Mouse (Mus musculus) kidney, postnatal 0 days (tissue): ENCODE measurements around the gene Olfr51. TPM values are rescaled to one million over a fixed set of nuclear protein-coding genes. Genes with fewer than 3 reads are reported as not detected.
A peak's percentile ranks its signal among the peaks of the same experiment; 100 is the strongest.
"Not testable (repeated sequence)": the region's sequence is repeated elsewhere in the genome, so short reads cannot be mapped to it uniquely, and the experiment has no call there.

Source experiments
- ATAC-seq: fragments of 200-750 bp; cut with Nextera tagmentation; replicated peaks from 2 replicates; pipeline ENCODE4 v1.8.0; 2017; ENCODE audit warnings: low read depth, moderate number of reproducible peaks, moderate TSS enrichment, moderate library complexity; ENCODE audit not compliant: low FRiP score
- DNase-seq: peaks from one replicate; pipeline ENCODE4 v3.0.0-alpha.2; 2016; ENCODE audit warnings: low spot score
- H3K27ac ChIP-seq: fragments of 300-500 bp; sonication (generic); 2 replicates; pipeline ENCODE4 v1.5.1; 2014; ENCODE audit warnings: mild to moderate bottlenecking
- H3K27me3 ChIP-seq: fragments of 300-500 bp; sonication (generic); 2 replicates; pipeline ENCODE4 v1.6.1; 2014; ENCODE audit warnings: low read length, mixed read lengths; ENCODE audit not compliant: insufficient read depth
- H3K36me3 ChIP-seq: fragments of 300-500 bp; sonication (generic); 2 replicates; pipeline ENCODE4 v1.6.1; 2014; ENCODE audit warnings: low read length, mixed read lengths; ENCODE audit not compliant: insufficient read depth
- H3K4me1 ChIP-seq: fragments of 300-500 bp; sonication (generic); replicated peaks from 2 replicates; pipeline ENCODE4 v1.6.1; 2014; ENCODE audit warnings: antibody characterized with exemption, low read length, mixed read lengths; ENCODE audit not compliant: insufficient read depth
- H3K4me2 ChIP-seq: fragments of 300-500 bp; sonication (generic); 2 replicates; pipeline ENCODE4 v1.6.1; 2014; ENCODE audit warnings: mild to moderate bottlenecking, low read length, moderate library complexity, mixed read lengths
- H3K4me3 ChIP-seq: fragments of 300-500 bp; sonication (generic); replicated peaks from 2 replicates; pipeline ENCODE4 v1.5.1; 2014; ENCODE audit warnings: low read depth, low read length
- H3K9ac ChIP-seq: fragments of 300-500 bp; sonication (generic); 2 replicates; pipeline ENCODE4 v1.6.1; 2014; ENCODE audit warnings: low read depth, low read length
- H3K9me3 ChIP-seq: fragments of 300-500 bp; sonication (generic); replicated peaks from 2 replicates; pipeline ENCODE4 v1.6.1; 2016; ENCODE audit warnings: low read length, inconsistent platforms, mixed read lengths
- CTCF ChIP-seq: IDR thresholded peaks from 2 replicates; pipeline ENCODE4 v1.5.1; 2016; ENCODE audit warnings: antibody characterized with exemption, low read depth, mild to moderate bottlenecking, moderate library complexity
- WGBS: fragments of 180-500 bp; shearing (Covaris S2); extraction: QIAGEN DNeasy Blood & Tissue Kit; methylation state at CpG from one replicate; pipeline ENCODE4 v1.1.7; 2014; 5-methylcytosine and 5-hydroxymethylcytosine counted together
- polyA plus RNA-seq: library from polyadenylated mRNA; unstranded; fragments of >200 nt; fragmentation: Nextera tagmentation; extraction: Ambion mirVana; gene quantifications from 2 replicates; pipeline ENCODE4 v1.2.1, GENCODE M21; 2015

The Olfr51 gene
- polyA plus RNA-seq, 1 experiment from 2014 or later: not detected

- Histone ChIP-seq H3K27me3 (no peaks in the 10 kb centered on the region), H3K9me3 (no peaks in the 10 kb centered on the region), H3K27ac (no peak within 1 kb of the TSS), H3K36me3 (no peaks in the 10 kb centered on the region), H3K9ac (no peak within 1 kb of the TSS), H3K4me1 (no peaks in the 10 kb centered on the region), H3K4me2 (no peak within 1 kb of the TSS), H3K4me3 (no peak within 1 kb of the TSS)
- ATAC-seq: no peak
- WGBS: 67% methylated on average over 1 of the region's 1 CpGs
- DNase-seq: no peak
- no peak for TF ChIP-seq CTCF
Measured at GRCm38 (mm10) chr11:51013936-51014335, 10.5 kb downstream of the Olfr51 start, which contains the start of gene Olfr54. Gene Olfr54 (plus strand): TSS chr11:51014236.

- Histone ChIP-seq H3K4me2 (no peak overlapping the region), H3K36me3 (no peaks in the 10 kb centered on the region), H3K4me1 (no peaks in the 10 kb centered on the region), H3K4me3 (no peak overlapping the region), H3K9ac (no peak overlapping the region), H3K27ac (no peak overlapping the region), H3K9me3 (no peaks in the 10 kb centered on the region), H3K27me3 (no peaks in the 10 kb centered on the region)
- DNase-seq: no peak
- TF ChIP-seq CTCF: no peak
- no peak for ATAC-seq
- WGBS: 50% methylated on average over 2 of the region's 2 CpGs
Measured at GRCm38 (mm10) chr11:51016341-51016740, 12.9 kb downstream of the Olfr51 start.

GRCm38 (mm10) chr11:51026811-51027210 lies 23.4 kb downstream of the Olfr51 start:
- not testable (repeated sequence) for H3K27me3 ChIP-seq, H3K4me1 ChIP-seq, H3K36me3 ChIP-seq, H3K4me2 ChIP-seq, H3K9ac ChIP-seq, H3K27ac ChIP-seq, ATAC-seq, H3K4me3 ChIP-seq, DNase-seq, H3K9me3 ChIP-seq
- WGBS: 85% methylated on average over 10 of the region's 11 CpGs

GRCm38 (mm10) chr11:51029381-51029780 lies 26.0 kb downstream of the Olfr51 start:
- WGBS: 31% methylated on average over 8 of the region's 8 CpGs

DNA sequence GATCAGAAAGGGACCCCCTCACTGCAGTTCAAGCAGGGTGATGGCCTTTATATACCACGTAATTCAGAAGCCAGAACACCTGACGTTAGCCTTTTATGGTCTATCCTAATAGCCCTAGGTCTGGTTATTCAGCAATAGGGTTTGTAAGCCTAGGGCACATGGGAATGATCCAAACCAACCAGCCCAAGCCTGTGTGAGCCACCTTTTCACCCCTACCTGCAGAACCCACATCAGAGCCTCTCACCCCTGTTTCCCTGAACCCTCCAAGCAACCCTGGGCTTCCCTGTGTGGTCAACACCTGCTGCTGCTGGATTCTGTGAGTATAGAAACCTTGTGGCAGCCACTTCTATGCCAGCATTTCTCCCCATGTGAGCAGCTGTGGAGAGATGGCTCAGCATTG lies 26.8 kb downstream of the Olfr51 start:
- Histone ChIP-seq H3K27me3 (no peaks in the 10 kb centered on the region), H3K9ac (no peak overlapping the region), H3K4me3 (no peak overlapping the region), H3K4me2 (no peak overlapping the region), H3K27ac (no peak overlapping the region), H3K4me1 (no peaks in the 10 kb centered on the region), H3K36me3 (no peaks in the 10 kb centered on the region), H3K9me3 (no peaks in the 10 kb centered on the region)
- TF ChIP-seq CTCF: no peak
- no peak for DNase-seq
- WGBS: 50% methylated on average over 2 of the region's 2 CpGs
- ATAC-seq: no peak; the same call in 1 of the 2 replicates

More at GRCm38 (mm10) chr11:51029381-51029780, 26.0 kb downstream of the Olfr51 start:
- not testable (repeated sequence) for H3K4me1 ChIP-seq, H3K27me3 ChIP-seq, H3K9me3 ChIP-seq, H3K9ac ChIP-seq, H3K4me3 ChIP-seq, H3K4me2 ChIP-seq, H3K27ac ChIP-seq, ATAC-seq, DNase-seq, H3K36me3 ChIP-seq

GRCm38 (mm10) chr11:51032851-51033250 lies 29.5 kb downstream of the Olfr51 start:
- WGBS: 27% methylated on average over 1 of the region's 1 CpGs
- no peak for ATAC-seq
- DNase-seq: peak; percentile 53

DNA sequence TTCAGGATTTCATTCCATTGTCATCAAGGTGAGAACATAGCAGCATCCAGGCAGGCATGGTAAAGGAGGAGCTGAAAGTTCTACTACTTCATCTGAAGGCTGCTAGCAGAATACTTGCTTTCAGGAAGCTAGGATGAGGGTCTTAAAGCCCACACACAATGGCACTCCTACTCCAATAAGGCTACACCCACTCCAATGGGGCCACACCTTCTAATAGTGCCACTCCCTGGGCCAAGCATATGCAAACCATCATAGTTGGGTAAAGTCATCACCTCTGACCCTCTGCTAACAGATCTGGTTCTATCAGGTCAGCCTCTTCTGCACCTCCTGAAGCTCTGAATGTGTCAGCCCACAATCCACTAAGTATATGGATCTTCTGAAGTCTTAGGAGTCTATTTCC lies 30.7 kb downstream of the Olfr51 start:
- H3K4me2 ChIP-seq, H3K9me3 ChIP-seq, H3K4me3 ChIP-seq, H3K27ac ChIP-seq, ATAC-seq, DNase-seq, H3K27me3 ChIP-seq, H3K36me3 ChIP-seq, H3K9ac ChIP-seq, H3K4me1 ChIP-seq: not testable (repeated sequence)

More at GRCm38 (mm10) chr11:51032851-51033250, 29.5 kb downstream of the Olfr51 start:
- Histone ChIP-seq H3K27ac (no peak overlapping the region), H3K4me2 (no peak overlapping the region), H3K36me3 (no peaks in the 10 kb centered on the region), H3K9me3 (no peaks in the 10 kb centered on the region), H3K4me1 (no peaks in the 10 kb centered on the region), H3K9ac (no peak overlapping the region), H3K27me3 (no peaks in the 10 kb centered on the region), H3K4me3 (no peak overlapping the region)
- TF ChIP-seq CTCF: peak; percentile 91
